Mouse (Mus musculus) gastrocnemius, postnatal 25 days (tissue): Measurements from ENCODE around the gene Gm13290. TPM values are rescaled to one million over a fixed set of nuclear protein-coding genes. Genes with fewer than 3 reads are reported as not detected.
"Not testable (repeated sequence)": the region's sequence is repeated elsewhere in the genome, so short reads cannot be mapped to it uniquely, and the experiment has no call there.

Source experiments
- DNase-seq: peaks from one replicate; pipeline ENCODE4 v3.0.0; 2022
- long read RNA-seq, 2 experiments: library from polyadenylated mRNA; stranded (forward); transcript quantifications; one replicate each; pipeline ENCODE4 v2.0.0; 2021
- total RNA-seq, 2 experiments: library from RNA; stranded (reverse); gene quantifications; 1 replicate in 1 of 2; 2 replicates in 1 of 2; pipeline ENCODE4 v1.2.3; 2021

The Gm13290 gene
- not detected for total RNA-seq
- long read RNA-seq, experiment 1 = 0 reads
- long read RNA-seq, experiment 2 = 0 reads

DNA sequence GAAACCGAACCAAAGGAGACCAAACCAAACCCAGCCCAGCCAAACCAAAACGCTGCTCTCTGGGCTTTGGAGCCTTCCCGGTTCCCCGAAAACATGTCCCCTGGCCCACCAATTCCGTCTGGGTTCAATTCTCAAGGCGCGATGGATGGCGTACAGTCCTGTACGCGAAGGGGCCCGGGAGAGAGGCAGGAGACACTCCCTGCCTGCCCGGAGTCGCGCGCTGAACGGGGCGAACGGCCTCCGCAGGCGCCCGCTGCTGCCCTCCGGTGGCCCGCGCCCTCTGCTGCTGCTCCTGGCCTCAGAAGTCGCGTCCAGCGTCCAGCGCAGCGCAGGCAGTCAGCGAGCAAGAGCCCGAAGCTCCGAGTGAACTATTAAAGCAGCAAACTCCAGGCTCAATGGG lies at the start of gene Gm13290:
Gene Gm13290 (plus strand): TSS at position 301 of the 400 bp plus-strand sequence.
- DNase-seq = not testable (repeated sequence)

DNA sequence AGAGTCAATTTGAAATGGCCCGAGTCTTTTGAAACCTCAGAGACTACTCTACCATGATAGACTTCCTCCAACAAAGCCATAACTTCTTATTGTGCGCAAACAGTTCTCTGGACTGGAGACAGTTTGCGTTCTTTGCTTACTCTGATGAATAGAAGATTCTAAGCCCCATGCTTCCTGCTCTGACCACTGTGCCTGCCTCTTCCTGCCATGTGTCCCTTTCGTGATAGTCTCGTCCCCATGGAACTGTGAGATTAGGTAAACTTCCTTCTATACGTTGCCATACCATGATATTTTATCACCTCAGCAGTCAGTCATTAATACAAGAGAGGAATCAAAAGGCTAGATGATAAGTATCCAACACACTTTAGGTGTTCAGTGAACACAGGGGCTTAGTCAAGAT lies 46.9 kb upstream of the Gm13290 start:
- DNase-seq = no peak

GRCm38 (mm10) chr4:88727324-88727723 lies 46.3 kb upstream of the Gm13290 start:
- DNase-seq = no peak

GRCm38 (mm10) chr4:88738480-88738879 lies 35.2 kb upstream of the Gm13290 start:
- DNase-seq = no peak

GRCm38 (mm10) chr4:88739036-88739435 lies 34.6 kb upstream of the Gm13290 start:
- DNase-seq = no peak

DNA sequence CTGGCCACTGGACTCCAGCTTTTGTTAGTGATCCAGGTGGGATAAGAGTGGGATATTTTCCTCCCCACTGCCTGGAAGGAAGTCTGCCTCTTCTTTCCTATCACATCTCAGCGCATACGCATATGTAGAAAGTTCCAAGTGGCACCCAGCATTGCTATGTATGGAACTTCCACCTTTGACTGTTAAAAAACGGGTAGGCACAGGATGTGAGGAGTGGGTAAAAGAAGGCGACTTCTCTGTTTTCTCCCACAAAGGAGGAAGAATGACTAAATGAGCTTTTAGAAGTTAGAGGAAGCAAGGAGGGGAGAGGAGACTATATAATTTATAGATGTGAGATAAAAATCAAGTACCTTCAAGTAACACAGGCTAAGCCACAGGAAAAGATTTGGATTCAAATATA lies 32.2 kb upstream of the Gm13290 start:
- no peak for DNase-seq

GRCm38 (mm10) chr4:88742771-88743371 lies 30.8 kb upstream of the Gm13290 start:
- no peak for DNase-seq

DNA sequence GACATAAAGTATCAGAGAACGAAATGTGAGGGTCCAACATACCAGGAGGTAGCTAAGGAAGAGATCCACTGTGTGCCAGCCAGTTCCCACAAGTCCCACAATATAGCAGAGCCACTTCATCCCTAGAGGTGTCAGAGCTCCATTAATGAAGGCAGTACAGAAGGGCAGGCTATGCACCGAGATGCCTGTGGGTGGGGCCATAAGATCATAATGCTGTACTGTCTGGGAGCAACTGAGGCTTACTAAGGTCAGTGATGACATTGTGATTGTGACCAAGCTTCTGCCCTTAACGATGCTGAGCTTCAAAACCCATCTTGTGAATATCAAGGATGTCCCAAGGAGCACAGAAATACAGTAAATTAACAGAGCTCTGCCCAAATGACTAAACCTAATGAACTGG lies 29.4 kb upstream of the Gm13290 start:
- no peak for DNase-seq

GRCm38 (mm10) chr4:88749926-88750325 lies 23.7 kb upstream of the Gm13290 start:
- DNase-seq = no peak

DNA sequence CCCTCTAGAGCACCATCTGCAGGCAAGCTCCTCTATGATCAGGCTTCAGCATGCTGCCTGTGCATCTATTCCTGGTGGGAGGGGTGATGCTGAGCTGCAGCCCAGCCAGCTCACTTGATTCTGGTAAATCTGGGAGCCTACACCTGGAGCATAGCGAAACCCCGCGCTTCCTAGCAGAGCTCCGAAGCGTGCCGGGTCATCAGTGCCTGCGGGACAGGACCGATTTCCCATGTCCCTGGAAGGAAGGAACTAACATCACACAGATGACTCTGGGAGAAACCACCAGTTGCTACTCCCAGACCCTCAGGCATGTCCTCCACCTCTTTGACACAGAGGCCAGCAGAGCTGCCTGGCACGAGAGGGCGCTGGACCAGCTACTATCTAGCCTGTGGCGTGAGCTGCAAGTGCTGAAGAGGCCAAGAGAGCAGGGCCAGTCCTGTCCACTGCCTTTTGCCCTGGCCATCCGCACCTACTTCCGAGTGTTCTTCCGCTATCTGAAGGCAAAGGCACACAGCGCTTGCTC lies 18.8 kb upstream of the Gm13290 start, which contains the start of gene Gm13271:
Gene Gm13271 (plus strand): TSS at position 51 of the 523 bp plus-strand sequence.
- peak; percentile 54 for DNase-seq

DNA sequence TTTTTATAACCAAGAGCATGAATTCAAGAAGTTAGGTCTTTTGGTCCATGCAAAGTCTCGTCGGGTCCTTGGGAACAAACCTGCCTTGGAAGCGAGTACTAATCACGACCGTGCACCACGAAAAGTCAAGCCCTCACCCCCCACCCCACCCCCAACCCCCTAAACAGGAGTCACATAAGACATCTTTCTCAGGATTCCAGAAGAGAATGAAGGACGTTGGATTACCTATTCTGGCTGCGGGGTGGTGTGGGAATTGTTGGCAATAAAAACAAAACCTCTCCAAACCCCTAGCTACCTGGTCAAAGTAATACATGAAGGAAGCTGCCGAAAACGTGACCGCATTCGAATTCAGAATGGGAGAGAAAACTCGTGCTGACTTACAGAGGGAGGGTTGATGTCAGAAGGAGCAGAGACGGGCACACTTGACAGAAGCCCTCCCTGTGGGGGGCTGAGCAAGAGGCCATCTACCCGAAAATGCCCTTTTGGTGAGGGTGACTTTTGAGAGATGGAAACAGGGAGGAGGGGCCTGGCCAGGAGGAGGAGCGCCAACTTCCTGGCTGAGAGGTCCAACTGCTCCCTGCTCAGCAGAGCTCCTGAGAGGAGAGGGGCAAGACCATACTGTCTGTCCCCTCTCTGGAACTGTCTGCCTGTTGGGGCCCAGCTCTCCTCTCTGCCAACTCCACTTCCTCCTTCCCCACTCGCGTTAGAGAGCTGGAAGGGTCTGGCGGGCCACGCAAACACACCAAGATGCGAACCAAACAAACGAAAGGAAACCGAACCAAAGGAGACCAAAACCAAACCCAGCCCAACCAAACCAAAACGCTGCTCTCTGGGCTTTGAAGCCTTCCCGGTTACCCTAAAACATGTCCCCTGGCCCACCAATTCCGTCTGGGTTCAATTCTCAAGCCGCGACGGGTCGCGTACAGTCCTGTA lies 16.8 kb upstream of the Gm13290 start:
- not testable (repeated sequence) for DNase-seq

GRCm38 (mm10) chr4:88757628-88758031 lies 16.0 kb upstream of the Gm13290 start:
- DNase-seq = peak; percentile 86

- DNase-seq = not testable (repeated sequence)
Observed at GRCm38 (mm10) chr4:88758751-88759150, 14.9 kb upstream of the Gm13290 start.

DNA sequence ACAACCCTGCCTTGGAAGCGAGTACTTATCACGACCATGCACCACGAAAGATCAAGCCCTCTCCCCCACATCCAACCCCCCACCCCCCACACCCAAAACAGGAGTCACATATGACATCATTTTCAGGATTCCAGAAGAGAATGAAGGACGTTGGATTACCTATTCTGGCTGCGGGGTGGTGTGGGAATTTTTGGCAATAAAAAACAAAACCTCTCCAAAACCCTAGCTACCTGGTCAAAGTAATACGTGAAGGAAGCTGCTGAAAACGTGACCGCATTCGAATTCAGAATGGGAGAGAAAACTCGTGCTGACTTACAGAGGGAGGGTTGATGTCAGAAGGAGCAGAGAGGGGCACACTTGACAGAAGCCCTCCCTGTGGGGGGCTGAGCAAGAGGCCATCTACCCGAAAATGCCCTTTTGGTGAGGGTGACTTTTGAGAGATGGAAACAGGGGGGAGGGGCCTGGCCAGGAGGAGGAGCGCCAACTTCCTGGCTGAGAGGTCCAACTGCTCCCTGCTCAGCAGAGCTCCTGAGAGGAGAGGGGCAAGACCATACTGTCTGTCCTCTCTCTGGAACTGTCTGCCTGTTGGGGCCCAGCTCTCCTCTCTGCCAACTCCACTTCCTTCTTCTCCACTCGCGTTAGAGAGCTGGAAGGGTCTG lies 13.9 kb upstream of the Gm13290 start, which contains the start of gene Gm13283:
Gene Gm13283 (plus strand): TSS at position 510 of the 659 bp plus-strand sequence.
- DNase-seq = peak; percentile 36

DNA sequence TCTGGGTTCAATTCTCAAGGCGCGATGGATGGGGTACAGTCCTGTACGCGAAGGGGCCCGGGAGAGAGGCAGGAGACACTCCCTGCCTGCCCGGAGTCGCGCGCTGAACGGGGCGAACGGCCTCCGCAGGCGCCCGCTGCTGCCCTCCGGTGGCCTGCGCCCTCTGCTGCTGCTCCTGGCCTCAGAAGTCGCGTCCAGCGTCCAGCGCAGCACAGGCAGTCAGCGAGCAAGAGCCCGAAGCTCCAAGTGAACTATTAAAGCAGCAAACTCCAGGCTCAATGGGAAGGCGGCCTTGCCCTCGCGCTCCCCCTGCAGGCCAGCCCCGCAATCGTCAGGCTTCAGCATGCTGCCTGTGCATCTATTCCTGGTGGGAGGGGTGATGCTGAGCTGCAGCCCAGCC lies 13.2 kb upstream of the Gm13290 start:
- DNase-seq = peak; percentile 79

DNA sequence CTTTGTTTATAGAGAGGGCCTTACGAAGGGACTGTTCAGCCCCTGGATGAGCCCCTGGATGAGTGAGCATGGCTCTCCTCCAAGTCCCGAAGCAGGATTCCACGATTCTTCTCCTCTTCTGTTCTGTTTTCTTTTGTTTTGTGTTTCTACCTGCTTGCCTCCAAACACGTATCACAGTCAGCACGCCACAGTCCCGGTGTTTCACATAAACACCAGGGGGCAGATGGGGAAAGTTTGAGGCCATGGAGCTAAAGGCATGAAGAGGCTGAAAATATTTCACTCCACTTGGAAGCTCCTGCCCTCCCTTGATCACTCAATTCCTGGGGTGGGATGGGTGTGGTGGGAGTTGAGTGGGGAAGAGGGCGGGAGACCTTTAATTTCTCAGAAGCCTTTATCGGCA lies 11.9 kb upstream of the Gm13290 start:
- DNase-seq = peak; percentile 66

- DNase-seq = not testable (repeated sequence)
Observed at GRCm38 (mm10) chr4:88762341-88762740, 11.3 kb upstream of the Gm13290 start.

- DNase-seq = peak; percentile 64
Observed at GRCm38 (mm10) chr4:88763384-88764018, 10.1 kb upstream of the Gm13290 start.

DNA sequence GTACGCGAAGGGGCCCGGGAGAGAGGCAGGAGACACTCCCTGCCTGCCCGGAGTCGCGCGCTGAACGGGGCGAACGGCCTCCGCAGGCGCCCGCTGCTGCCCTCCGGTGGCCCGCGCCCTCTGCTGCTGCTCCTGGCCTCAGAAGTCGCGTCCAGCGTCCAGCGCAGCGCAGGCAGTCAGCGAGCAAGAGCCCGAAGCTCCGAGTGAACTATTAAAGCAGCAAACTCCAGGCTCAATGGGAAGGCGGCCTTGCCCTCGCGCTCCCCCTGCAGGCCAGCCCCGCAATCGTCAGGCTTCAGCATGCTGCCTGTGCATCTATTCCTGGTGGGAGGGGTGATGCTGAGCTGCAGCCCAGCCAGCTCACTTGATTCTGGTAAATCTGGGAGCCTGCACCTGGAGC lies 3.0 kb downstream of the Gm13290 start, which contains the start of gene Gm13289:
Gene Gm13289 (plus strand): TSS at position 301 of the 400 bp plus-strand sequence.
- DNase-seq = not testable (repeated sequence)

- DNase-seq = not testable (repeated sequence)
Observed at GRCm38 (mm10) chr4:88779550-88779949, 5.9 kb downstream of the Gm13290 start, which contains the start of gene Gm13272. Gm13272 (plus strand) TSS chr4:88779850.

DNA sequence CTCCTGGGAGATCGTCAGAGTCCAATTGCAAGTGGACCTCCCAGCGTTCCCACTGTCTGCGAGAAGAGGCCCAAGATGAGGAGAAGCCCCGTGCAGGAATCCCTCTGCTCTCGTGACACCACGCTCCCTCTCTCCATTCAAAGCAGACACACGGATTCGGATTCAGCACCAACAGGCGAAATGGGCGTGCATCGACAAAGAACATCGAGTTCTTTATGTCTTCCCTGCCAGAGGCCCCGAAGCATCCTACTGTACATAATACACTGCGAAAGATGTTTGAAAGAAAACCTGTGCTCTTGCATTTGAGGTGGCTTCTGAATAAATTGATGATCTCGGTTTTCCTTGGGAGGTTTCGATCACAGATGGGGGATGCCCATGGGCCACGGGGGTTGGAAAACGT lies 6.7 kb downstream of the Gm13290 start:
- DNase-seq = not testable (repeated sequence)
